Mouse (Mus musculus) forebrain, embryonic 16.5 days (tissue): ENCODE data around the gene Arhgef10l. TPM values are rescaled to one million over a fixed set of nuclear protein-coding genes. Genes with fewer than 3 reads are reported as not detected.
A peak's percentile ranks its signal among the peaks of the same experiment; 100 is the strongest.

Experiments used
- ATAC-seq: fragments of 200-750 bp; cut with Nextera tagmentation; 2 replicates; pipeline ENCODE4 v1.8.0; 2017; ENCODE audit warnings: mild to moderate bottlenecking, moderate library complexity
- H3K27ac ChIP-seq: fragments of 300-500 bp; sonication (generic); 2 replicates; pipeline ENCODE4 v1.5.1; 2014; ENCODE audit warnings: low read length, control low read depth
- H3K27me3 ChIP-seq: fragments of 300-500 bp; sonication (generic); replicated peaks from 2 replicates; pipeline ENCODE4 v1.6.1; 2014; ENCODE audit warnings: low read length; ENCODE audit not compliant: control insufficient read depth, insufficient read depth
- H3K36me3 ChIP-seq: fragments of 300-500 bp; sonication (generic); 2 replicates; pipeline ENCODE4 v1.6.1; 2014; ENCODE audit not compliant: control insufficient read depth, insufficient read depth
- H3K4me1 ChIP-seq: fragments of 300-500 bp; sonication (generic); replicated peaks from 2 replicates; pipeline ENCODE4 v1.6.1; 2014; ENCODE audit warnings: low read length; ENCODE audit not compliant: control insufficient read depth, insufficient read depth
- H3K4me2 ChIP-seq: fragments of 300-500 bp; sonication (generic); 2 replicates; pipeline ENCODE4 v1.6.1; 2014; ENCODE audit warnings: mild to moderate bottlenecking, low read length, control low read depth
- H3K4me3 ChIP-seq: fragments of 300-500 bp; sonication (generic); replicated peaks from 2 replicates; pipeline ENCODE4 v1.5.1; 2014; ENCODE audit warnings: mild to moderate bottlenecking, low read length, control low read depth
- H3K9ac ChIP-seq: fragments of 300-500 bp; sonication (generic); replicated peaks from 2 replicates; pipeline ENCODE4 v1.6.1; 2014; ENCODE audit warnings: low read depth, low read length, control low read depth
- H3K9me3 ChIP-seq: fragments of 300-500 bp; sonication (generic); 2 replicates; pipeline ENCODE4 v1.6.1; 2016; ENCODE audit warnings: low read length; ENCODE audit not compliant: control insufficient read depth
- WGBS: fragments of 180-500 bp; shearing (Covaris S2); extraction: QIAGEN DNeasy Blood & Tissue Kit; methylation state at CpG from one replicate; pipeline ENCODE4 v1.1.7; 2014; 5-methylcytosine and 5-hydroxymethylcytosine counted together
- polyA plus RNA-seq: library from polyadenylated mRNA; unstranded; fragments of >200 nt; fragmentation: Nextera tagmentation; extraction: Ambion mirVana; gene quantifications from 2 replicates; pipeline ENCODE4 v1.2.1, GENCODE M21; 2015

Arhgef10l gene
- polyA plus RNA-seq, 1 experiment from 2014 or later: 23.0 TPM

- no peaks in the 10 kb centered on the region for H3K27me3 ChIP-seq
- H3K4me1 ChIP-seq: peaks cover 50% of the 10 kb centered on the region
- no peak overlapping the region for H3K4me2 ChIP-seq
- H3K36me3 ChIP-seq: no peaks in the 10 kb centered on the region
- H3K4me3 ChIP-seq: no peak overlapping the region
- peak overlapping the region; percentile 72 for H3K27ac ChIP-seq
- ATAC-seq: peak; percentile 50
- WGBS: 47% methylated on average over 5 of the region's 5 CpGs
- H3K9me3 ChIP-seq: no peaks in the 10 kb centered on the region
- H3K9ac ChIP-seq: no peak overlapping the region; the same call in 1 of the 2 replicates
Measured at GRCm38 (mm10) chr4:140641414-140641918, 24.3 kb downstream of the Arhgef10l start.

- 91% methylated on average over 9 of the region's 9 CpGs for WGBS
- Histone ChIP-seq H3K4me1 (peaks cover 42% of the 10 kb centered on the region), H3K36me3 (no peaks in the 10 kb centered on the region), H3K4me2 (no peak overlapping the region), H3K4me3 (no peak overlapping the region), H3K27ac (no peak overlapping the region), H3K9me3 (no peaks in the 10 kb centered on the region), H3K27me3 (no peaks in the 10 kb centered on the region), H3K9ac (no peak overlapping the region)
- no peak for ATAC-seq
Measured at GRCm38 (mm10) chr4:140640668-140641067, 25.1 kb downstream of the Arhgef10l start.

- Histone ChIP-seq H3K4me3 (no peak overlapping the region), H3K9ac (no peak overlapping the region), H3K4me1 (peaks cover 37% of the 10 kb centered on the region), H3K27me3 (no peaks in the 10 kb centered on the region), H3K36me3 (no peaks in the 10 kb centered on the region), H3K9me3 (no peaks in the 10 kb centered on the region), H3K27ac (no peak overlapping the region), H3K4me2 (no peak overlapping the region)
- WGBS: 93% methylated on average over 8 of the region's 8 CpGs
- no peak for ATAC-seq
Measured at GRCm38 (mm10) chr4:140640242-140640523, 25.6 kb downstream of the Arhgef10l start.

GRCm38 (mm10) chr4:140639431-140640241 is 26.2 kb downstream of the Arhgef10l start:
- Histone ChIP-seq H3K9me3 (no peaks in the 10 kb centered on the region), H3K4me2 (no peak overlapping the region), H3K4me3 (no peak overlapping the region), H3K4me1 (peaks cover 32% of the 10 kb centered on the region), H3K27ac (no peak overlapping the region), H3K27me3 (no peaks in the 10 kb centered on the region), H3K36me3 (no peaks in the 10 kb centered on the region), H3K9ac (no peak overlapping the region)
- WGBS: 91% methylated on average over 28 of the region's 28 CpGs
- ATAC-seq: no peak

- H3K27me3 ChIP-seq: no peaks in the 10 kb centered on the region
- WGBS: 91% methylated on average over 5 of the region's 5 CpGs
- ATAC-seq: no peak
- no peaks in the 10 kb centered on the region for H3K36me3 ChIP-seq
- H3K9ac ChIP-seq: no peak overlapping the region
- H3K27ac ChIP-seq: no peak overlapping the region
- H3K4me1 ChIP-seq: peaks cover 25% of the 10 kb centered on the region
- no peak overlapping the region for H3K4me3 ChIP-seq
- H3K4me2 ChIP-seq: no peak overlapping the region
- no peaks in the 10 kb centered on the region for H3K9me3 ChIP-seq
Measured at GRCm38 (mm10) chr4:140638591-140638990, 27.2 kb downstream of the Arhgef10l start.

- ATAC-seq: no peak
Measured at GRCm38 (mm10) chr4:140637269-140637668, 28.5 kb downstream of the Arhgef10l start.

GRCm38 (mm10) chr4:140636312-140636996 is 29.4 kb downstream of the Arhgef10l start:
- Histone ChIP-seq H3K27ac (no peak overlapping the region), H3K4me1 (peaks cover 18% of the 10 kb centered on the region), H3K9ac (no peak overlapping the region), H3K9me3 (no peaks in the 10 kb centered on the region), H3K4me3 (no peak overlapping the region), H3K36me3 (no peaks in the 10 kb centered on the region), H3K4me2 (no peak overlapping the region), H3K27me3 (no peaks in the 10 kb centered on the region)
- WGBS: 74% methylated on average over 5 of the region's 5 CpGs
- no peak for ATAC-seq

More at GRCm38 (mm10) chr4:140637269-140637668, 28.5 kb downstream of the Arhgef10l start:
- H3K27ac ChIP-seq: no peak overlapping the region
- H3K4me1 ChIP-seq: peaks cover 25% of the 10 kb centered on the region
- no peaks in the 10 kb centered on the region for H3K27me3 ChIP-seq
- H3K4me3 ChIP-seq: no peak overlapping the region
- H3K4me2 ChIP-seq: no peak overlapping the region
- H3K9ac ChIP-seq: no peak overlapping the region
- 80% methylated on average over 8 of the region's 8 CpGs for WGBS
- no peaks in the 10 kb centered on the region for H3K36me3 ChIP-seq
- no peaks in the 10 kb centered on the region for H3K9me3 ChIP-seq

- H3K4me1 ChIP-seq: peaks cover 4% of the 10 kb centered on the region
- H3K27me3 ChIP-seq: no peaks in the 10 kb centered on the region
- no peak overlapping the region for H3K4me3 ChIP-seq
- no peak overlapping the region for H3K9ac ChIP-seq
- ATAC-seq: no peak
- WGBS: 82% methylated on average over 10 of the region's 10 CpGs
- H3K4me2 ChIP-seq: no peak overlapping the region
- H3K36me3 ChIP-seq: no peaks in the 10 kb centered on the region
- no peaks in the 10 kb centered on the region for H3K9me3 ChIP-seq
- no peak overlapping the region for H3K27ac ChIP-seq
Measured at GRCm38 (mm10) chr4:140634861-140635388, 30.9 kb downstream of the Arhgef10l start.

- Histone ChIP-seq H3K27ac (no peak overlapping the region), H3K36me3 (no peaks in the 10 kb centered on the region), H3K4me2 (no peak overlapping the region), H3K9ac (no peak overlapping the region), H3K9me3 (no peaks in the 10 kb centered on the region), H3K4me1 (peaks cover 11% of the 10 kb centered on the region), H3K27me3 (no peaks in the 10 kb centered on the region), H3K4me3 (no peak overlapping the region)
- WGBS: 81% methylated on average over 6 of the region's 6 CpGs
- ATAC-seq: no peak
Measured at GRCm38 (mm10) chr4:140631276-140631849, 34.4 kb downstream of the Arhgef10l start.
